Mouse (Mus musculus): ENCODE data around the gene Scn1b.

GRCm38 (mm10) chr7:31164748-31165147 is 37.9 kb upstream of the Scn1b start:
- TF ChIP-seq CTCF (IDR thresholded peaks at IDR 0.05; ENCODE audit: low read depth, low read length), result no peak
- no peak for TF ChIP-seq POLR2A (IDR thresholded peaks at IDR 0.05; ENCODE audit: borderline replicate concordance, low read depth, low read length)
